Mouse (Mus musculus): ENCODE measurements around the gene Clmp.

- TF ChIP-seq CEBPB (IDR thresholded peaks at IDR 0.05; ENCODE audit: insufficient read depth, poor library complexity, severe bottlenecking) = no peak
- TF ChIP-seq USF1 (IDR thresholded peaks at IDR 0.05; ENCODE audit: low read depth) = no peak
- TF ChIP-seq POLR2A (IDR thresholded peaks at IDR 0.05; ENCODE audit: insufficient read length, low read depth) = no peak
- no peak for TF ChIP-seq TCF12 (IDR thresholded peaks at IDR 0.05; ENCODE audit: insufficient read depth, poor library complexity, severe bottlenecking)
- TF ChIP-seq MYOG (IDR thresholded peaks at IDR 0.05; ENCODE audit: control insufficient read depth in 1 of 3, insufficient read depth in 1 of 3, insufficient read length in 2 of 3, low read depth in 2 of 3) = no peak
- TF ChIP-seq MAX (IDR thresholded peaks at IDR 0.05; ENCODE audit: low read depth) = no peak
- no peak for TF ChIP-seq POLR2AphosphoS2 (IDR thresholded peaks at IDR 0.05; ENCODE audit: insufficient read length, low read depth)
Observed at GRCm38 (mm10) chr9:40776459-40777248, 90.9 kb downstream of the Clmp start.

Measured in myocyte (in vitro differentiated cells).